Mouse (Mus musculus) forebrain, embryonic 13.5 days (tissue): ENCODE results near the gene Dzip1l. TPM values are rescaled to one million over a fixed set of nuclear protein-coding genes. Genes with fewer than 3 reads are reported as not detected.

ENCODE experiments used
- ATAC-seq: fragments of 200-750 bp; cut with Nextera tagmentation; 2 replicates; pipeline ENCODE4 v1.8.0; 2017
- H3K27ac ChIP-seq: fragments of 300-500 bp; sonication (generic); 2 replicates; pipeline ENCODE4 v1.5.1; 2015; ENCODE audit warnings: inconsistent platforms, mild to moderate bottlenecking, moderate library complexity
- H3K27me3 ChIP-seq: fragments of 300-500 bp; sonication (generic); 2 replicates; pipeline ENCODE4 v1.6.1; 2015; ENCODE audit warnings: mild to moderate bottlenecking, inconsistent platforms
- H3K36me3 ChIP-seq: fragments of 300-500 bp; sonication (generic); 2 replicates; pipeline ENCODE4 v1.6.1; 2015; ENCODE audit warnings: mild to moderate bottlenecking, inconsistent platforms; ENCODE audit not compliant: poor library complexity, severe bottlenecking
- H3K4me1 ChIP-seq: fragments of 300-500 bp; sonication (generic); 2 replicates; pipeline ENCODE4 v1.6.1; 2015; ENCODE audit warnings: inconsistent platforms
- H3K4me2 ChIP-seq: fragments of 300-500 bp; sonication (generic); 2 replicates; pipeline ENCODE4 v1.6.1; 2015; ENCODE audit warnings: inconsistent platforms, mild to moderate bottlenecking, moderate library complexity
- H3K4me3 ChIP-seq: fragments of 300-500 bp; sonication (generic); 2 replicates; pipeline ENCODE4 v1.5.1; 2015; ENCODE audit warnings: mild to moderate bottlenecking, inconsistent platforms
- H3K9ac ChIP-seq: fragments of 300-500 bp; sonication (generic); 2 replicates; pipeline ENCODE4 v1.6.1; 2015; ENCODE audit warnings: mild to moderate bottlenecking, inconsistent platforms
- H3K9me3 ChIP-seq: fragments of 300-500 bp; sonication (generic); replicated peaks from 2 replicates; pipeline ENCODE4 v1.6.1; 2016; ENCODE audit warnings: inconsistent platforms
- WGBS: fragments of 180-500 bp; shearing (Covaris S2); methylation state at CpG from one replicate; pipeline ENCODE4 v1.1.7; 2015; 5-methylcytosine and 5-hydroxymethylcytosine counted together
- polyA plus RNA-seq: library from polyadenylated mRNA; unstranded; fragments of >200 nt; fragmentation: Nextera tagmentation; extraction: Ambion mirVana; gene quantifications from 2 replicates; pipeline ENCODE4 v1.2.1, GENCODE M21; 2015

Gene Dzip1l
- polyA plus RNA-seq, 1 experiment from 2014 or later = 14.0 TPM

DNA sequence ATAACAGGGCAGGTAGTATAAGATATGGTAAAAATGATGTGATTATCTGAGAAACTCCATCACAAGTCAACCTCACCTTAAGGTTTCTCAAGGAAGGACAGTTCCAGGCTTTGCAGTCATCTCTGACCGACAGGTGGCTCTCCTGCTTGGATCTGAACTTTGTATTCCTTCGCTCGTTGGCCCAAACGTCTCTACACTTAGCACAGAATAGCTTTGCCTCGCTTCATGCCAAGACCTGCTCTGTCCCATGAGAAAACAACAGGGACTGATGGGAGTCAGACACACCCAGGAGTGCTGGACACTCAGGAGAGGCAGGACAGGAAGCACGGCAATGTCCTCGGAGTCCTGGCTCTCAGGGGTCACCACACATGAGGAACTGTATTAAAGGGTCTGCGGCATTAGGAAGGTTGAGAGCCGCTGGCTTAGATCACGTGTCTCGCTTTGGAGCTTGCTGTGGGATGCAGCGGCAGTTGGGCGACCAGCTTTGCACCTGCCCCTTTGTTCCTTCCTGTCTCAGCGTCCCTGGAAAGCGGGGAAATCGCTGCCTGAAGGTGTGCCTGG is 32.4 kb downstream of the Dzip1l start:
- H3K4me1 ChIP-seq = no peaks in the 10 kb centered on the region
- H3K9ac ChIP-seq = no peak overlapping the region
- H3K36me3 ChIP-seq = peaks cover 48% of the 10 kb centered on the region
- H3K9me3 ChIP-seq = no peaks in the 10 kb centered on the region
- H3K27ac ChIP-seq = no peak overlapping the region
- WGBS = 81% methylated on average over 16 of the region's 16 CpGs
- H3K27me3 ChIP-seq = no peaks in the 10 kb centered on the region
- no peak for ATAC-seq
- H3K4me2 ChIP-seq = no peak overlapping the region
- no peak overlapping the region for H3K4me3 ChIP-seq

DNA sequence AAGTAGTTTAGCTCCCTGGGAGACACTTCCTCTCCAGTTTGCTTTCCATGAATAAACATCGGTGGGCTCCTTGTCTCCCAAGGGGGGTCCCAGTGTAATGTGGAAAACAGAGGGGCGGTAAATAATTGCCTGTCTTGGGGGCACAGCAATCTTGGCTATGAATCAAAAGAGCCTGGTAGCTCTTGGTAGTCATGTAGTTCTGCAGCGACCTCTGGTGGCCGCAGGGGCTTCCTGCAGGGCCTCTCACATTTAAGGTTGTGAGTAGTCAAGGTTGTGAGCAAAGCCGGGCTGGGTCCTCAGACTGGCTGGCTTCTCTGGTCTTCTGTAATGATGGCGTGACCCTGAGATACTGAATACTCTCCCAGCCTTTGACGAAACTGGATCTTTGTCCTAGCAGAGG is 33.1 kb downstream of the Dzip1l start:
- no peak overlapping the region for H3K9ac ChIP-seq
- no peaks in the 10 kb centered on the region for H3K9me3 ChIP-seq
- no peak overlapping the region for H3K27ac ChIP-seq
- H3K4me2 ChIP-seq = no peak overlapping the region
- 29% methylated on average over 7 of the region's 7 CpGs for WGBS
- H3K4me3 ChIP-seq = no peak overlapping the region
- H3K4me1 ChIP-seq = no peaks in the 10 kb centered on the region
- peaks cover 46% of the 10 kb centered on the region for H3K36me3 ChIP-seq
- ATAC-seq = peak; percentile 51
- no peaks in the 10 kb centered on the region for H3K27me3 ChIP-seq

DNA sequence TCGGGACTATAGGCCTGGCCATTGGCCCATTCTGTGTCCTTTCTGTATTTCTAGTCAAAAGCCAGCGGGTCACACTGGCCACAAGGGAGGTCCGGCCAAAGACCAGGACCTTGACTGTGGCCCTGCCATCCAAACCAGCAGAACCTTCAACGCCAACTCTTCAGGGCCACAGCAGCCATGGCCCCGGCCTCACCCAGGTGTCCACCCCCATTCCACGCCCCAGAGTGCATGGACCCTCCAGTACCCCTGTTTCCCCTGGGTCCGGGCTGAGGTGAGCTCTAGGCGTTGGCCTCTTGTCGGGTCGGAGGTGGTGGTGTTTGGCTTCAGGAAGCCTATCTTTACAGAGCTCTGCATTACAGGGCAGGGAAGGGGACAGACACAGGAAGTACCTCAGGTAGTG is 33.6 kb downstream of the Dzip1l start:
- H3K27me3 ChIP-seq = no peaks in the 10 kb centered on the region
- H3K4me1 ChIP-seq = no peaks in the 10 kb centered on the region
- H3K9ac ChIP-seq = no peak overlapping the region
- 91% methylated on average over 10 of the region's 10 CpGs for WGBS
- 0 out of 2 replicates have a peak, but pooled peaks have one; percentile 19 for ATAC-seq
- no peaks in the 10 kb centered on the region for H3K9me3 ChIP-seq
- peaks cover 51% of the 10 kb centered on the region for H3K36me3 ChIP-seq
- no peak overlapping the region for H3K4me2 ChIP-seq
- H3K27ac ChIP-seq = no peak overlapping the region
- no peak overlapping the region for H3K4me3 ChIP-seq

DNA sequence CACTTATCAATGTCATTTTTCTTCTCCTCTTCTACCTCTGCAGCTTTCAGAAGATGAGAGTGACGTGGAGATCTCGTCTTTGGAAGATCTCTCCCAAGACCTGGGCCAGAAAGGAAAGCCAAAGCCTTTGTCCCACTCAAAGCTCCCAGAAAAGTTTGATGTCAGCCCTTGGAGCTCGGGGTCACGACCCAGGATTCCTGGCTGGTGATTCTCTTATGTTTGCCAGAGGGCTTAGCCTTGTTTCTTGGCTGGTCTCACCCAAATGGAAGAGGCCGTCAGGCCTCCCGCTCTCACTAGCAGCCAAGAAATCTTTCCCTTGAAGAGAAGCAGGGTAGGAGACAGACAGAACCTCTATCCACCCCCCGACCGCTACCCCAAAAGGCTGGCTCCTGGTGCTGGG is 38.3 kb downstream of the Dzip1l start:
- no peak overlapping the region for H3K4me3 ChIP-seq
- no peak for ATAC-seq
- H3K9ac ChIP-seq = no peak overlapping the region
- no peaks in the 10 kb centered on the region for H3K27me3 ChIP-seq
- no peaks in the 10 kb centered on the region for H3K4me1 ChIP-seq
- no peak overlapping the region for H3K4me2 ChIP-seq
- 88% methylated on average over 8 of the region's 8 CpGs for WGBS
- H3K9me3 ChIP-seq = 0 out of 2 replicates have a peak, but pooled peaks cover 3% of the 10 kb centered on the region
- no peak overlapping the region for H3K27ac ChIP-seq
- H3K36me3 ChIP-seq = peaks cover 64% of the 10 kb centered on the region

DNA sequence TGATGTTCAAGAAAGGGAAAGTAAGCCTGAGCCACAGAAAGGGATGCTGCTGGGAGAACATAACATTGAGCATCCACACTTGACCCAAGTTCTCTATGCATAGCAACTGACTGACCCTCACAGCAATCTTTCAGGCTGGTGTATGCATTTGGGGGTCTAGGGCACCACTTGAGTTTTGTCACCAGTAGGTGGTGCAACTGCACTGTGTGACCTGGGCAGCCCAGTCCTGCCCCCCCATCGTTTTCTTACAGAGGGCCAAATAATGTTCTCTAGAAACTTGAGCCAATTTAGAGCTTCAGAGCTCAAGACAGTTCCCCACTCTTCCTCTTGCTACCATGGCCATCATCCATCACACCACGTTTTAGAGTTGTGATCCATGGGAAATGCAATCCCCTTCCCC is 42.3 kb downstream of the Dzip1l start:
- H3K9ac ChIP-seq = no peak overlapping the region
- H3K4me3 ChIP-seq = no peak overlapping the region
- H3K27me3 ChIP-seq = no peaks in the 10 kb centered on the region
- no peak overlapping the region for H3K27ac ChIP-seq
- no peak for ATAC-seq
- H3K36me3 ChIP-seq = peaks cover 37% of the 10 kb centered on the region
- WGBS = 30% methylated on average over 2 of the region's 2 CpGs
- 0 out of 2 replicates have a peak, but pooled peaks cover 3% of the 10 kb centered on the region for H3K9me3 ChIP-seq
- no peak overlapping the region for H3K4me2 ChIP-seq
- no peaks in the 10 kb centered on the region for H3K4me1 ChIP-seq

DNA sequence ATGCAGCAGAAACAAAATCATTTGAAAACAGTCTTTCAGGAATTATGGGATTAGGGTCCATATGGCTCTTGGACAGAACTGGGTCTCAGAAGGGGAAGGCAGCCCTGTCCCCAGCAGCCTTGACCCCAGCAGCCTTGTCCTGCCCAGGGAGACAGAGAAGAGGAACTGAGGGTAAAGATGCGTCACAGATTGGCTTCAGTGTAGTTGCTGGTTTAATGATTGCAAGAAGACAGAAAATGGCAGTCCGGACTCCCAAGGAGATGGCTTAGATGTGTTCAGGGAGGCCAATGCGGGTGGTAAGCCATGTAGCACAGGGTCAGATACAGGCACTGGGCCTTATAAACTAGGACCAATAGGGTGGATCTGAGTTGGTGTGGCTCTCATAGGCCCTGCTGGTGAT is 46.4 kb downstream of the Dzip1l start:
- H3K9ac ChIP-seq = no peak overlapping the region
- H3K4me1 ChIP-seq = no peaks in the 10 kb centered on the region
- WGBS = 94% methylated on average over 3 of the region's 3 CpGs
- no peak overlapping the region for H3K4me2 ChIP-seq
- no peak for ATAC-seq
- no peaks in the 10 kb centered on the region for H3K9me3 ChIP-seq
- no peaks in the 10 kb centered on the region for H3K27me3 ChIP-seq
- no peak overlapping the region for H3K4me3 ChIP-seq
- H3K27ac ChIP-seq = no peak overlapping the region
- no peaks in the 10 kb centered on the region; the same call in 1 of the 2 replicates for H3K36me3 ChIP-seq

DNA sequence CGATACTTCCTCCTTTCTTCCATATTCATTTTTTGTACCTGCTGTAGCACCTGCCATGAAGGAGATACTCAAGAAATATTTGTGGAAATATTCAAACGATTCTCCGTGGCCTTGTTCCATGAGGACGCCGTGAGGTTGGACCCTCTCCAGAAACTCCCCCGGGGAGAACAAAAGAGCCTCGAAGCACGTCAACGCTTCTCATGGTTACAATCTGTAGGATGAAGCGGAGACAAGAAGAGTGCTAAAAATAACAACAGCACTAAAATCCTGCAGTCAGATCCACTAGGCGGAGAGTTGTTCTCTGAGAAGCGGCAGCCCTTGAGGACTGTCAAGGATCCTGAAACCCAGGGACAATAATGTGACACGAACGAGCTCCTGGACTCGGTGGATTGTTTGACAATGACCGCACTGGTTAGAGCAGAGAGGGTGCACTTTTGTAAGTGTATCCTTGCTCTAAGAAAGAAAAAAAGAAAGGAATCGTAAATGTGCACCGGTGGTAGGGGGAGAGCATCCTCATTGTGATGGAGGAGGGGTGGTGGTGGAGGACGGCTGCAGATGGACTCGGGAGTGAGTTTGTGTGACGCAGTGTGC is 52.8 kb downstream of the Dzip1l start:
- Histone ChIP-seq H3K4me2 (no peak overlapping the region), H3K27me3 (no peaks in the 10 kb centered on the region), H3K36me3 (no peaks in the 10 kb centered on the region), H3K4me3 (no peak overlapping the region), H3K9me3 (no peaks in the 10 kb centered on the region), H3K27ac (no peak overlapping the region), H3K4me1 (peaks cover 11% of the 10 kb centered on the region; the same call in 1 of the 2 replicates), H3K9ac (no peak overlapping the region)
- WGBS = 73% methylated on average over 21 of the region's 21 CpGs
- ATAC-seq = no peak

DNA sequence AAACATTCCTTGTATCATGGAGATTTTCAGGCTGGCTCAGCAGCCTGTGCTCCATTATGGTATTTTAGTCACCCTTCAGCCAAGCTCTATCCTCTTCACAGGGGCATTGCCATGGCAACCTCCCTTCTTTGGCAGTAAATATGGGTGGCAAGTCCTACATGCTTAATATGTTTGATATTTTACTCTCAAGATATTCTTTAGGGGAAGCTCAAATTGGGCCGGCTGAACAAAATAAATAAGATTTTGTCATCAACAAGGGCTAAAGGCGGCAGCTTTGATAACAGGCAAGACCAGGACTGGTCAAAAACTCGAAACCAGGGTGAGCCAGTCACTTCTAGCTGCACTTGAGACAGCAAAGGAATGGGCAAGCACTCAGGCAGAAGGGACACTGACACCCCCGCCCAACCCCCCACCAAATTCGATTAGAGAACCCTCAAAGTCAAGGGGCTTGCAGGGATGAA is 55.8 kb downstream of the Dzip1l start:
- H3K4me3 ChIP-seq = no peak overlapping the region
- no peaks in the 10 kb centered on the region for H3K9me3 ChIP-seq
- no peak for ATAC-seq
- H3K27ac ChIP-seq = no peak overlapping the region
- H3K9ac ChIP-seq = no peak overlapping the region
- H3K27me3 ChIP-seq = no peaks in the 10 kb centered on the region
- H3K4me2 ChIP-seq = no peak overlapping the region
- WGBS = 66% methylated on average over 5 of the region's 5 CpGs
- peaks cover 11% of the 10 kb centered on the region; the same call in 1 of the 2 replicates for H3K4me1 ChIP-seq
- no peaks in the 10 kb centered on the region for H3K36me3 ChIP-seq

DNA sequence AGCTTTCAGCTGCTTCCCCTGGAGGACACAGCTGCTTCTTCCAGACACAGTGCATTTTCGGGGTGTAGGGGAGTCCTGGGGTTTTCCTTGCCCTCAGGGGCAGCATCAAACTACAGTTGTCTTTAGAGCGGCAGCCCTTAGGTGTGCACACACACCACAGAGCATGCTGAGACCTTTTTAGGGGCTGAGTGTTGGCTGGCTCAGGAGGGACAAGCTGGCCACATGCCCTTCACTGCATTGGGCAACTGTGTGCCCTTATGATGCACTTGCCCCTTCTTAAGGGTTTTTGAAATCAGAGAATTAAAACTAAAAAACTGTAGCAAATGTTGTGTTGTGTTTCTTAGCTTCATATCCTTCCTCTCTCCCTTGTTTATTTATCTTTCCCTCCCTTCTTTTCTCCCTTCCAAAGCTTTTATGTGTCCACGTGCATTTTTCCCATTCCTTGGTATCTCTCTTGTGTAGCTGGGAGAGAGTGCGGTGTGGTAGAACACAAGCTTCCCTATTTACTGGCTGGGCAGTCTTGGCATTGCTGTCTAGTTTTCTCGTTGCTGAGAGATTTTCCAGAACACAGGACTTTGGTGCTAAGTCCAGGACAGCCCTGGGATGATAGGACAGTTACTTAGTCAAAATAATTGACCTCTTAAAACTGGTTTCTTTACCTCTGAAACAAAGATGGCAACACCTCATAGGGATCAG is 56.4 kb downstream of the Dzip1l start:
- Histone ChIP-seq H3K4me3 (no peak overlapping the region), H3K9ac (no peak overlapping the region), H3K27me3 (no peaks in the 10 kb centered on the region), H3K4me2 (no peak overlapping the region), H3K36me3 (no peaks in the 10 kb centered on the region), H3K9me3 (no peaks in the 10 kb centered on the region), H3K27ac (no peak overlapping the region), H3K4me1 (peaks cover 11% of the 10 kb centered on the region; the same call in 1 of the 2 replicates)
- 84% methylated on average over 5 of the region's 5 CpGs for WGBS
- no peak for ATAC-seq

DNA sequence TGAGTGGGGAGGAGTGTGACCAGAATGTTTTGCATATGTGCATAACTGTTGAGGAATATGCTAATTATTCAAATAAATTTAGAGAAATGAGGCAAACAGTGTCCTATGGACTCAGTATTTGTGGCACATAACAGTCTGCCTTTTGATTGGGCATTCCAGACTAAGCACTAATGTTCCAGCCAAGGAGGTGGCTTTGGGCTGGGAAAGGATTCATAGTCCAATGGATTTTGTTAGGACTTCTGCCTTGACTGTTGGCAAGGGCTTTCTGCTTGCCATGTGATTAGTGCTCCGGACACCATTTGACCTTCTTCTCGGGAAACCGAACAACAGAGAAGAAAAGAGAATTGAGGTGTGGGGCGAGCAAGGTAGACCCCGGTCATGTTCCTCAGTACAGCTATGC is 60.5 kb downstream of the Dzip1l start:
- H3K9me3 ChIP-seq = no peaks in the 10 kb centered on the region
- no peak overlapping the region for H3K4me3 ChIP-seq
- H3K9ac ChIP-seq = no peak overlapping the region
- H3K4me2 ChIP-seq = no peak overlapping the region
- H3K27me3 ChIP-seq = no peaks in the 10 kb centered on the region
- ATAC-seq = no peak
- H3K27ac ChIP-seq = no peak overlapping the region
- peaks cover 6% of the 10 kb centered on the region; the same call in 1 of the 2 replicates for H3K4me1 ChIP-seq
- H3K36me3 ChIP-seq = no peaks in the 10 kb centered on the region
- WGBS = 92% methylated on average over 5 of the region's 5 CpGs

DNA sequence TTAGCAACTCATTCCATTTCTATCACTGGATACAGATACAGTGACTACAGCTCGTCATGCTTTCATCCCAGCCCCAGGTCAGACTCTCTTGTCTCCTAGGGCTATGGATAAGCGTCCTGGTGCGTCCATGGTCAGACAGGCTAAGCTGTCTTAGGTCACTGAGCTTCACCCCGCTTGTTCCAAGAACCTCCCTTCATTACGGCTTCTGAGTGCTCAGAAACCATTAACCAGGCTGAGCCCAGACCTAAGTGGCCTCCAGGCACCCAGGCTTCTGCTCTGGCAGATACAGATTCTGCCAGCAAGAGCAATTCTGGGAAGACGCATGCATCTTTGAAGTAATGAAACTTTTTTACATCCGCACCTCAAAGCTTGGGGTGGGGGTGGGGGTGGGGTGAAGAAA is 61.1 kb downstream of the Dzip1l start:
- no peak for ATAC-seq
- Histone ChIP-seq H3K9me3 (no peaks in the 10 kb centered on the region), H3K27me3 (no peaks in the 10 kb centered on the region), H3K27ac (no peak overlapping the region), H3K4me1 (0 out of 2 replicates have a peak, but pooled peaks cover 1% of the 10 kb centered on the region), H3K4me3 (no peak overlapping the region), H3K9ac (no peak overlapping the region), H3K36me3 (no peaks in the 10 kb centered on the region), H3K4me2 (no peak overlapping the region)
- 85% methylated on average over 7 of the region's 7 CpGs for WGBS

DNA sequence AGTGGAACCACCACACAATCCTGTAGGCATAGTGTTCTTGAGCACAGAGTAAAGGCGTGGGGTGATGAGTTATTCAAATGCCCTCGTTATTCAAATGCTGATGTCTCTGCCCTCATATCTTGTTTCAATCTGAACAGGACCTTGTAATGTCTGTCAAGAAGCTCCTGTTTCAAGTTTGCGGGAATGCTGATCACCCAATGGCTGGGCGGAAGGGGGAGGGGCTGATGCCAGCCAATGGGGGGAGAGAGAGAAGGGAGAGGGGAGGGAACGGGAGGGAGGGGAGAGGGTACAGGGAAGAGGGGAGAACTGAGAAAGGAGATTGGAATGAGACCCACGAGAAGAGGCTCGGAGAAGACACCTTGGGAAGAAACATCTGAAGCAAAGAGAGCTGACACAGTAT is 65.7 kb downstream of the Dzip1l start:
- H3K9me3 ChIP-seq = no peaks in the 10 kb centered on the region
- no peak overlapping the region for H3K4me2 ChIP-seq
- H3K27ac ChIP-seq = no peak overlapping the region
- H3K4me1 ChIP-seq = no peaks in the 10 kb centered on the region
- no peak overlapping the region for H3K4me3 ChIP-seq
- no peaks in the 10 kb centered on the region for H3K36me3 ChIP-seq
- ATAC-seq = no peak
- WGBS = 60% methylated on average over 7 of the region's 7 CpGs
- no peak overlapping the region for H3K9ac ChIP-seq
- no peaks in the 10 kb centered on the region for H3K27me3 ChIP-seq
